Mouse (Mus musculus): ENCODE measurements at regions not wholly inside any gene's neighbourhood (a gene's known extent, or its start where the extent isn't known, plus 50 kb on each side); places are given as distances from the start of the nearest gene placed in this dataset.

- no peak for DNase-seq (ENCODE audit: low read depth, low spot score)
Measured at GRCm38 (mm10) chr6:127298105-127298504, 146.1 kb upstream of the Ccnd2 start.

DNA sequence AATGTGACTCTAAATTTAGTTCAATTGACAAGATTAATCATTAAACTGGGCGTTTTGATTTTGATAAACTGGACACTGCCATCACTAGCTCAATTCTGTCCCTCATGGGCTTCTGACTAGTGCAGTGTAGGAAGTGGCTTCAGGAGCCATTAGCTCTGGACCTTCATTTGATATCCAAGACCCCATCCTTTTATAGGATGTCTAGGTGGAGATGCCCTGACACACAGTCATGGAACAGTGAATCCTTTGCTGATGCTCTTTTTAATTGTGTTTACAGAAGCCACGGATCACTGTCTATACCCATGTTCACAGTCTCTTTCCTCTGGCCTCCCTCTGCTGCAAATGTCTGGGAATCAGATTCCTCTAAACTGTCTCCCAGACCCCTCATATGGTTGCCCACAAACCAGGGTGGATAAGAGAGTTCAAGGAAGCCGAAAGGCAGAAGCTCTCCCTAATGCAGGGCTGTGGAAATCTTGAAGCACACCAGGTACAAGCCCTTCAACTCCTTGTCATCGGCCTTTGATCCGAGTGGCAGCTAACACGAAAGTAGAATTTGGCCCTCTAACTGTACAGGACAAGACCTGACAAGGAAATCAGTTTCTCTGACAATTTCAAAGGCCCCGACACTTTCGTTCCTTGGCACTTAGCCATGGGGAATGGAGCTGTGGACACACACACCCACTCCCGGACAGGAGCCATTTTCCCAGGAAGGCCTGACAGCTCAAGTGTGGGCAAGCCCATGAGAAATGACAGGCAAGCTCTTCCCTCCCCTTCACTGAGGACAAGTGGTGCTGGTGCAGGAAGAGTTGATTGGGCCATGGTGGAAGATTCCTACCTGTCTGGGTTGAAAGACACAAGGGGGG lies 135.2 kb upstream of the Parp11 start:
- no peak for DNase-seq (ENCODE audit: low read depth, low spot score)

DNA sequence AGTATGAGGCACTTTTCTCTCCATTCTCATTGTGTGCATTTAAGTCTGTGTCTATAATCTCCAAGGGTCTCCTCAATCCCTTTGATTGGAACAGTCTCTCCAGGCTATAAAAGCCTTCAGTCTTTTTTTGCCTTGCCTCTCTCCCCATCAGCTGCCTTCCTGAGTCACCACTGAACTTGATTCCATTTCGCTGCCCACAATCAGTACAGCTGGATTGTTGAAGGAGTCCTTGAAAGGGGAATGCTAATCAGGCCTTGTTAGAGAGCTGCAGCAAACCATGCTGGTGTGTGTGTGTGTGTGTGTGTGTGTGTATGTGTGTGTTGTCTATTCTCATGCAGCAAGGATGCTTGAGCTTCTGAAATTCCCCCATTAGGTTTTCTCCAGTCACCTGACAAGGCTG lies 129.3 kb upstream of the Parp11 start:
- no peak for DNase-seq (ENCODE audit: low read depth, low spot score)

- no peak for DNase-seq (ENCODE audit: low read depth, low spot score)
Measured at GRCm38 (mm10) chr6:127318746-127319582, 127.7 kb upstream of the Parp11 start.

DNA sequence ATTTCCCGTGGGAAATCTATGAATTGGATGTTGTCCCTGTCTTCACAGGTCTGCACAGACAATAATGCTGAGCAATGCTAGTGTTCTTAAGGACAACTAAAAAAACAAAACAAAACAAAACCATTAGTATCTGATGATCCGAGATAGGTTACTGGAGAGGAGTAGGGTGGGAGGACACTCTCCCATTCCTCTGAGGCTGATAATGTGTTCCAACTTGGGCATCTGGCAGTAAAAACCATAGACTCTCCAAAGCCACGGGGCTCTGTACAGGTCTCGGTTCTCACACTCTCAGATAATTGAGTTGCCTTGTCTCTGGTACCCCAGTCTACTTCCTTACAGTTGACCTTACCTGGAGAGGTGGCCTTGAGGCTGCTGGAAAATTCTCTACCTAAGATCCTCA lies 126.0 kb upstream of the Parp11 start:
- no peak for DNase-seq (ENCODE audit: low read depth, low spot score)

GRCm38 (mm10) chr6:127321031-127321430 lies 125.6 kb upstream of the Parp11 start:
- no peak for DNase-seq (ENCODE audit: low read depth, low spot score)

GRCm38 (mm10) chr6:127322398-127322797 lies 124.2 kb upstream of the Parp11 start:
- no peak for DNase-seq (ENCODE audit: low read depth, low spot score)

- no peak for DNase-seq (ENCODE audit: low read depth, low spot score)
Measured at GRCm38 (mm10) chr6:127324984-127325383, 121.7 kb upstream of the Parp11 start.

DNA sequence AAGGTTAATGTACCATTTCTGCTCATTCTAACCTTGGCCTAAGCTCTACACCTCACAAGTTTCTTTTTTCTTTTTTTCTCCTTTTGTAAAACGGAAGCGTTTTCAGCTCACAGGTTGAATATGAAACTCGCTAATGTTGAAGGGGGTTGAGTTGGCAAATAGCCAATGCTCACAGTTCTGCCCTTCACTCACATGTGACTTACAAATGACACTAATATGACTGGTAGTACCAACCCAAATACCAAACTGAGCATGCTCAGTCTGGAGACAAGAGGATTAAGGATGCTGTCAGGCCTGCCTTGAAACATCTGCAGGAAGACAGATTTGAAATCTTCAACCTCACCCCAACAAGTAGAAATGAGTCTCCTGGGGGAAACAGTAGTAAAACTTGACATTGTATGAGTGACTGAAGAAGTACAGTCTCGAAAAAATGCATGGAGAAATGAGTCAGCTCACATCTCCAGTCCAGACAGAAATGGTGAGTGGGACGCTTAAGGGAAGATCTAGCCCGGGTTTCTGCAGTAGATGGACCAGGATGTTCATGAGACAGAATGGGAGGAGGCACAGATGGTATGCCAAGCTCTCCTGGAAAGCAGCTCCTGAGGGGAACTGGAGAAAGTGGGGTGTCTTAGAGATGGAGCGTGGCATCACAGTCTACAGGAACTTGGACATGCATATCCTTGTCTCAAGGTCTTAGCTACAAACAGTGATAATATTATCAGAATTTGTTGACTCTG lies 120.9 kb upstream of the Parp11 start:
- no peak for DNase-seq (ENCODE audit: low read depth, low spot score)

GRCm38 (mm10) chr6:127326333-127326729 lies 120.3 kb upstream of the Parp11 start:
- no peak for DNase-seq (ENCODE audit: low read depth, low spot score)

DNA sequence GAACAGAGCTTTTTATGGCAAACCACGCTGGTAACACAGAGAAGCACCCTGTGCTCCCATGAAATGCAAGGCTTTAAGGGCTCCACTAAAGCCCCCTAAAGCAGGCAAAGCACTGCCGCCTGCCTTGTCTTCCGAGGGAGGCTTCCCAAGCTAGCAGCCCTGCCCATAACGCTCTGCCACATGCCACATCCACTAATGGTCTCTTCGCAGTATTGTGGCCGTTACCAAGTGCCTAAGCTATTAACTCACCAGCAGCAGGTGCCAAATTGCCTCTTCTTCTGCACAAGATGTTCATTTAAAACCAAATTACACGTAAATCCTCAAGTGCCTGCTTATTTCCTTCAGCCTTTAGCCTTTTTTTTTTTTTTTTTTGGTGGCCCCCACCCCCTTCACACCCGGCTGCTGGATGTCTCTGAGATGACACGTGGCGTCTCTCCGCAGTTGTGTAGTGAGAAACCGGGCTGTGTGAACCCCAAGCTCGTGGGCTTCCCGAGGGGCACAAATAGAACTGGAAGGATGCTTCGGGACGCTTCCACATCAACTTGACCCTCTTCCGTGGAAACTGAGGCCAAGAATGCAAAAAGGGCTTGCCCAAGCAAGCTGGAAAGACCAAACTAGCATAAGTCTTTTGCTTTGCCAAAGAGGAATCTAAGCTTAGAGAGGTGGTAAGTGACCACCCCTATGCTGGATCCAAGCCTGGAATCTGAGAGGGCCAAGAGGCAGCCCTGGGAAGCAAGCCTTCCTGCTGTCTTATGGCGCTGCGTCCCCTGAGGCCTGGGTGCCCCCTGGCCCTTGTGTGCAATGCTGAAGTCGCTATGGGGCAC lies 117.2 kb upstream of the Parp11 start:
- no peak for DNase-seq (ENCODE audit: low read depth, low spot score)

GRCm38 (mm10) chr6:127330015-127330705 lies 116.5 kb upstream of the Parp11 start:
- DNase-seq (ENCODE audit: low read depth, low spot score), result peak; percentile 79

GRCm38 (mm10) chr6:127331091-127331490 lies 115.5 kb upstream of the Parp11 start:
- DNase-seq (ENCODE audit: low read depth, low spot score), result no peak

DNA sequence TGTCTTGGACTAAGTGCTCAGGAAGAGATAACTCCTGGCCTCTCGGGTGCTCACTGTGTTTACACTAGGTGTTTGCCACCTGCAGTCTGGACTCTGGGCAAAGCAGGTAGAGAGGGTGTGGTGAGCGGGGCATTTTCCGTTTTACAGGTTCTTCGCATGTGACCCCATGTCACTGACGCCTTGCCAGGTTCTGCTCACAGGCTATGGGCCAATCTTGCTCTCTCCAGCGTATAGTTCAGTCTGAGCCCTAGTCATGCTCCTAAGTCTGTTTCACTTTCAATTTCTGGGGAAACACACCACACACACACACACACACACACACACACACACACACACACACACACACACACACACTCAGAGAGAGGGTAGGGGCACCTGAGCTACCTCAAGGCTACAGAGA lies 112.4 kb upstream of the Parp11 start:
- no peak for DNase-seq (ENCODE audit: low read depth, low spot score)

DNA sequence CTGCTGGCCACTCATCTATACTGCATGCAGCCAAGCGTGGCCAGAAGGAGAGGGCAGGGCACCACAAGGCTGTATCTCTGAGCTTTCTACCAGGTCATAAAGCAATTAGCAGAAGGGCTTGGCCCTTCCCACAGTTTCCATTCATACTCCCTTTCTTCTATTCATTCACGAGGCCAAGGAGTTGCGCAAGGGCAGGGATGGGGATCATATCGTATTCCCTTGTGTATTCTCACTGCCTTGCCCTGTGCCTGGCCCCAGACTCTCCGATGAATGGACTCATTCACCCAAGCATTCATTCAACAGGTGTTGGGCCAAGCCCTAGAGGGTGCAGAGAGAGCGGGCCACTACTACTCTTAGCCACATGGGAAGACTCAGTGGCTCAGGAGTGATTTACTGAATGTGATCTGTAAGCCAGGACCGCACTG lies 111.2 kb upstream of the Parp11 start:
- no peak for DNase-seq (ENCODE audit: low read depth, low spot score)

DNA sequence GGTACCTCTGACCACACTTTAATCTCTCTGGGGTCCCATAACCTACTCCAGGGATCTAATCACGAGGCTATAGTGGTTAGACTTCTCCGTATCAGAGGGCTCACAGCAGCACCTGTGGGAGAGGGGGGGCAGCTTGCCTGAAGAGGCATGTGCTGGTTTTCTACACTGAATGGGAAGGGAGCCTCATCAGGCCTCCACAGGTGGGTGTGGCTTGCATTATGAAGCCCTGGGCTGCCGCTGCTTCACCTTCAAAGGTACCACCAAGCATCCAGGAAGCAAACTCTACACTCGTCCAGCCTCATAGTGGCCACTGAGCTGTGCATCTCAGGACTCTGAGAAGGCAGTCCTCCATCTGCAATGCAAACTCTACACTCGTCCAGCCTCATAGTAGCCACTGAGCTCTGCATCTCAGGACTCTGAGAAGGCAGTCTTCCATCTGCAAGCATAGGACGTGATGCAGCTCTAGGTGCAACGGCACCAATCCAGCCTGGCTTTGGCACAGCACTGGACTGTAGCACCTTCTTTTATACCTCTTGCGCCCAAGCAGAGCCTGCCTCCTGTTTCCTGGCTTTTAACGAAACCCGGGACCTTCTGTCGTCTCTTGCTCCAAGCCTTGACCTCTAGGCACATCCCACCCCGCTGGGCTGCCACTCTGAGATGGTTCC lies 110.5 kb upstream of the Parp11 start:
- DNase-seq (ENCODE audit: low read depth, low spot score), result no peak

- peak; percentile 95 for DNase-seq (ENCODE audit: low read depth, low spot score)
Measured at GRCm38 (mm10) chr6:127336681-127337397, 109.8 kb upstream of the Parp11 start.

GRCm38 (mm10) chr6:127337398-127337871 lies 109.2 kb upstream of the Parp11 start:
- DNase-seq (ENCODE audit: low read depth, low spot score), result no peak

- no peak for DNase-seq (ENCODE audit: low read depth, low spot score)
Measured at GRCm38 (mm10) chr6:127338412-127338811, 108.2 kb upstream of the Parp11 start.
